Mouse (Mus musculus) embryo, embryonic 10.5 days (tissue): ENCODE results near the gene H2al1n.
"Not testable (repeated sequence)": the region's sequence is repeated elsewhere in the genome, so short reads cannot be mapped to it uniquely, and the experiment has no call there.

Experiments used
- DNase-seq: peaks from one replicate; pipeline ENCODE4 v3.0.0-alpha.2; 2015; ENCODE audit warnings: low spot score

H2al1n gene

GRCm38 (mm10) chrX:14210848-14211247 lies at the start of gene H2al1n:
Gene H2al1n (plus strand): TSS chrX:14211148.
- not testable (repeated sequence) for DNase-seq

DNA sequence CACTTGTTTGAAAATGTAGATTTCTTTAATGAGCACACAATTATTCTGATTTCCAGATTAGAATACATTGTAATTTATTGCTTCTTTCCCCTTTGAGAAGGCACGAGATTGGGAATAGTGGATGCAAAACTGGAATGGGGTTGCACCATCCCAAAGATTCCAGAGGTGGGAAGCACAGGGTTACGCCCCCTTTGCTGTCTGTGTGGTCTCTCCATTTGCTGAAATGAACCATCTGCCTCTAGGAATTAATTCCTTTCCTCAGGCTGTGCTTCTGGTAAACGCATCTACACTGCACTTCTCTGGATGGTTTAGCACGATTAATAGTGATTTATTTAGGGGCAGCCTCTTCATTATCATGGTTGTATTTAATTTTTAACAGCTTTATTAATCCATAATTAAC lies 11.7 kb upstream of the H2al1n start:
- no peak for DNase-seq

DNA sequence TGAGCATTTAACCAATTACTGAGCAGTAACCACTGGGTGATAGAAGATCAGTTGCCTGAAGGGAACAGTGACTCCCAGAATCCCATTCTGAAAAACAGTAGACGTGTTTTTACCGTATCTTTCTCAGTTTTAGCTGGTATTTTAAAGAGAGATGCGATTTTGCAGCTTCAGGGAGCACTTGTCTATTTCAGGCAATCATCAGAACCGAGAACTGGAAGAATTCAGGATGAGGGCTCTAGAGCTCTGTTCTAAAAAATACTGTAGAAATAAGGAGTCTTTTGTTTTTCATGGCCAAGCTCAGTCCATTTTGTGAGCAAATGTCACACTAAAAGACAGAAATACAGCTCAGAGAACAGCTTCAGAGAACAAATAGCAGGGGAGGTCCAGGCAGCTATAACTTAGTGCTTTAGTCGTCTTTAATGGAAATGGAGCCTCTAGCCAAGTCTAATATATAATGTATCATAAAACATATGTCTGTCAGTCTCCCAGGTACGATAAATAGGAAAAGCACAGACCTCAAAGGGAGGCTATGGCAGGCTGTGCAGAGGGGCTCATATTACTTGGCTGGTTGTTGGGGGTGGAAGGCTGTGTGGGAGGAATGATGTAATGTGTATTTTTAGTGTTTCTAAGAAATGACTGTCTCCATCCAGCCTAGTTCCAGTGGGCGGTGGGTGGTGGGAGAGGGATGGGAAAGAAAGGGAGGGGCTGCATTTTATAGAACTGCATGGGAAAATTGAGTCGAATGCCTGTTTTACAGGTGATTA lies 4.7 kb upstream of the H2al1n start:
- peak; percentile 14 for DNase-seq

GRCm38 (mm10) chrX:14229218-14229617 lies 18.3 kb downstream of the H2al1n start:
- no peak for DNase-seq

GRCm38 (mm10) chrX:14259597-14260239 lies 48.8 kb downstream of the H2al1n start:
- no peak for DNase-seq
